Mouse (Mus musculus) left cerebral cortex, adult 2 months (tissue): ENCODE data around the gene Cldn5. TPM values are rescaled to one million over a fixed set of nuclear protein-coding genes. Genes with fewer than 3 reads are reported as not detected.
A peak's percentile ranks its signal among the peaks of the same experiment; 100 is the strongest.

Source experiments
- DNase-seq, 2 experiments: peaks; one replicate each; pipeline ENCODE4 v3.0.0; 2021 to 2022; ENCODE audit warnings: low spot score in 2 of 2, mixed read lengths in 1 of 2; ENCODE audit errors: extremely low spot score in 1 of 2
- H3K27ac ChIP-seq: fragments of 200-600 bp; 2 replicates; pipeline ENCODE4 v1.8.1; 2022
- H3K4me3 ChIP-seq: fragments of 200-600 bp; 2 replicates; pipeline ENCODE4 v1.8.1; 2022
- CTCF ChIP-seq: fragments of 200-600 bp; IDR thresholded peaks from 2 replicates; pipeline ENCODE4 v1.8.1; 2022; ENCODE audit warnings: antibody characterized with exemption, mild to moderate bottlenecking, moderate library complexity
- intact Hi-C: fragments of 180-260 bp; cut with DNase I; formaldehyde crosslinking; loops from one replicate; pipeline ENCODE4 v1.15.1; 2025
- total RNA-seq, 2 experiments: library from RNA; stranded (reverse); gene quantifications; 2 replicates each; pipeline ENCODE4 v1.2.3; 2021

Cldn5 gene
- total RNA-seq, 2 experiments from 2014 or later = 36.2 to 48.3 TPM

DNA sequence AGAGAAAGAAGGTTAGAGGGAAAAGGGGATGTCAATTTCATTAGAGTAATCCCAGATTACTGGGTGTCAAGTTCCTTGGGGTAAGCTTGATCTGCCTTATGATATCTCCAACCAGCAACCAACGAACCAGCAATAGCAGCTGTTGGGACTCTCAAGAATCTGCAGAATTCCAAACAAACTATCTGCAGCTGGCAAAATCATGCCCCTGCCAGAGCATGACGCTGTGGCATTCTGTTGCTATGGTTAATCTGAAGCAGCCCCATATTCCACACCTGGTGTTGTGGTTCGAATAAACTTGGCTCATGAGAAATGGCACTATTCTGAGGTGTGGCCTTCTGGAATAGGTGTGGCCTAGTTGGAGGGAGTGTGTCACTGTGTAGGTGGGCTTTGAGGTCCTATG lies 13.7 kb upstream of the Cldn5 start:
- TF ChIP-seq CTCF = no peak
- no peak for DNase-seq
- intact Hi-C loops = no loop called here
- Histone ChIP-seq H3K4me3 (no peak overlapping the region), H3K27ac (no peak overlapping the region)

DNA sequence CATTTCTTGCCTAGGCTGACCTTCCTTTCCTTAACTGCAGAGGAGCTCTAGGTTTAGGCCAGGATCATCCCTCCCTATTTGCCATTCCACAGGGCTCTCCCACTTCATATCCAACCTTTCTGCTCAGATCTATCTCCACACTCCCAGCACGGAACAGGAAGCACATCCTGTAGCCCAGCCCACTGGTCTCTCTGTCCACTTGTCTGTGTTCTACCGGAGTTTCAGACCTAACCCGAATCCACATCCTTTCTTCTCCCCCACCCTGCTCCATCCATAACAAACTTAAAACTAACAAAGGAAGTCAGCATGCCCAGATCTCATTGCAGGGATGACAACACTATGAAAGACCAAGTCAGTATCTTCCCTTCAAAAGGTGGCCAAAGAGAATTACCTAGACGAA lies 10.3 kb upstream of the Cldn5 start:
- intact Hi-C loops = no loop called here
- TF ChIP-seq CTCF = no peak

GRCm38 (mm10) chr16:18769501-18769900 lies 7.1 kb upstream of the Cldn5 start:
- TF ChIP-seq CTCF = no peak
- Histone ChIP-seq H3K4me3 (no peak overlapping the region), H3K27ac (no peak overlapping the region)
- DNase-seq = no peak
- intact Hi-C loops = no loop called here

More for the DNA sequence above, 10.3 kb upstream of the Cldn5 start:
- Histone ChIP-seq H3K27ac (no peak overlapping the region), H3K4me3 (no peak overlapping the region)
- no peak for DNase-seq

DNA sequence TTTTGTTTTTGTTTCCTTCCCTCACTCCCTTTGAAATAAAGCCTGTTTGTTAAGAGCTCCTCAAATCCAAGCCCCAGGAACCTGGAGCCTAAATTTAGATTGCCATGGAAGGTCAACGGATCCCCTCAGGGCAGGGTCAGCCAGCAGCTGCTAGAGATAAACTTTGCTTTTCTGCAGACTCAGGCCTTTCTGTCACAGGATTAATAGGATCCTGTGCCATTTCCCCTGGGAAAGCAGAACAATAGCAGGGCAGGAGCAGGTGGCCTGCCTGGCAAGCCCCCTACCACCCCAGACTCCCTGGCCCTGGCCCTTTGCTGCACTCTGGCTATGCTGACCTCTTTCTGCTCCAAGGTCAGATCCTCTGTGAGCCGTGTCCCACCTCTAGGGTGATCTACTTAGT lies 2.7 kb upstream of the Cldn5 start:
- no peak for DNase-seq
- no peak for TF ChIP-seq CTCF
- H3K4me3 ChIP-seq = no peak overlapping the region
- intact Hi-C loops = no loop called here
- no peak overlapping the region for H3K27ac ChIP-seq

GRCm38 (mm10) chr16:18775621-18776555 lies 759 bp upstream of the Cldn5 start:
- peak overlapping the region; percentile 23 for H3K4me3 ChIP-seq
- no peak for TF ChIP-seq CTCF
- no peak for DNase-seq
- H3K27ac ChIP-seq = peak overlapping the region; percentile 61
- intact Hi-C loops = no loop called here

- H3K27ac ChIP-seq = peak overlapping the region; percentile 63
- H3K4me3 ChIP-seq = peak overlapping the region; percentile 37
- TF ChIP-seq CTCF = no peak
- intact Hi-C loops = no loop called here
- DNase-seq = no peak
Observed at GRCm38 (mm10) chr16:18777101-18778080, 744 bp downstream of the Cldn5 start.

DNA sequence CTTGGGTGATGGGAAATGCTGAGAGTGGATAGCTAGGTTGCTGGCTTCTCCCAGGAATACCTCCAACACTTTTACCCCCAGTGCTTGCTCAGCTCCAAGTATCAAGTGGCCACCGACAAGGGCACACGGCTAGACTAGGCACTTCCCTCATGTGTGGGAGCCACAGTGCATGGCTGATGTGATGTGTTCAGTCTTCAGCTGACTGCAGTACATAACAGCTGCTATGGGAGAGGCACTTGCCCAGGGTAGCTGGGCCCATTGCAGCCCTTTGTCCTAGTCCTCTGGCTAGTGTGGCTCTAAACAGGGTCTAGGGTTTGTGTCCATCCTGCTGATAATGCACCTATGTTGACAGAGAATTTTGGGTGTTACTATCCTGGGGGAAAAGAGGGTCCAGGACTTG lies 1.8 kb downstream of the Cldn5 start:
- H3K27ac ChIP-seq = peak overlapping the region; percentile 63; the same call in 1 of the 2 replicates
- intact Hi-C loops = no loop called here
- H3K4me3 ChIP-seq = peak overlapping the region; percentile 37
- no peak for DNase-seq
- no peak for TF ChIP-seq CTCF

DNA sequence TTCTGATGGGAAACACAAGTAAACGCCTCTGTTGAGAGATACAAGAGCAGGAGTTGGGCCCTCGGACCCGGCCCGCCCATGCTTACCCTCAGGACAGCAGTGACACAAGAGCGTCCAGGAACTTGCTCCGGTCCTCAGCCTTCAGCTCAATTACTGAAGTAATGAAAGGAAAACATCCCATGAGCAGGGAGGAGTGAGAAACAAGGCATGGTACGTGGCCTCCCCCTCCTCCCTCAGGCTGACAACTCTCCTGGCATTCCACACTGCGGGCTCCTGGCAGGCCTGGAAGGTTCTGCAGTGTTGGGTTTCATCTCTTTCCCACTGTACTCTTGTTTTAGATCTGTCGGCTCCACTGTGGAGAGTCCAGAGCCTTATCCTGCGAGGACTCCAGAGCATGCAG lies 5.2 kb downstream of the Cldn5 start:
- intact Hi-C loops = no loop called here
- DNase-seq = no peak
- no peak for TF ChIP-seq CTCF
- H3K4me3 ChIP-seq = no peak overlapping the region
- H3K27ac ChIP-seq = no peak overlapping the region

DNA sequence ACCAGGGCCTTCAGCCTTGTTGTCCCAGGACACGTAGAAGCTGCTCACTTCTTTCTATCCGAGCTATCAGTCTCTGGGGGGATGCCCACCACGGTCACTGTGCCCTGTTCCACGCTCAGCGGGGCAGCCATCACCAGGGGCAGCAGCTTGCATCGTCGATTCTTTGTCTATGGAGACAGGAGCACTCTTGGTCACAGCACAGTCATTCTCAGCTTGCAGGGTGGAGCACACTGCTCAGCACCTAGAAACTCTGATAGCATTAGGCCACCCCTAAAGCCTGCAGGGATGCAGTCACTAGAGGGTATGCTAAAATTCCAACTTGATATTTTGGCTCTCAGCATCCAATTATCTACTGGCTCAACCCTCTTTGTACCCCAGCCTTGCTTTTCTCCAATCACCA lies 8.4 kb downstream of the Cldn5 start:
- no peak for DNase-seq
- H3K4me3 ChIP-seq = no peak overlapping the region
- intact Hi-C loops = no loop called here
- H3K27ac ChIP-seq = no peak overlapping the region
- TF ChIP-seq CTCF = no peak

GRCm38 (mm10) chr16:18785485-18785884 lies 8.8 kb downstream of the Cldn5 start:
- no peak overlapping the region for H3K27ac ChIP-seq
- no peak for TF ChIP-seq CTCF
- intact Hi-C loops = no loop called here
- DNase-seq = no peak
- no peak overlapping the region for H3K4me3 ChIP-seq

GRCm38 (mm10) chr16:18786652-18787051 lies 10.0 kb downstream of the Cldn5 start:
- Histone ChIP-seq H3K27ac (no peak overlapping the region), H3K4me3 (no peak overlapping the region)
- TF ChIP-seq CTCF = no peak
- intact Hi-C loops = no loop called here
- no peak for DNase-seq
